Mouse (Mus musculus) v-Abl transformed pro-B cells (cell line): ENCODE measurements around the gene A530016L24Rik.

Experiments
- in situ Hi-C, 2 experiments: fragments of 400-800 bp; cut with MboI; formaldehyde crosslinking; loops; one replicate each; pipeline ENCODE4 v1.15.1; 2025; ENCODE audit not compliant: unreplicated experiment in 2 of 2

Gene A530016L24Rik

GRCm38 (mm10) chr12:112489134-112489533, at the start of gene A530016L24Rik:
A530016L24Rik (plus strand) TSS chr12:112489448.
- in situ Hi-C loops = no loop called here

GRCm38 (mm10) chr12:112439993-112440392, 49.3 kb upstream of the A530016L24Rik start:
- in situ Hi-C loops = no loop called here

- in situ Hi-C loops = no loop called here
These were observed 40.0 kb upstream of the A530016L24Rik start for GRCm38 (mm10) chr12:112449144-112449827.

- in situ Hi-C loops = no loop called here
These were observed 39.4 kb upstream of the A530016L24Rik start for GRCm38 (mm10) chr12:112449828-112450180.

GRCm38 (mm10) chr12:112450883-112451282, 38.4 kb upstream of the A530016L24Rik start:
- in situ Hi-C loops = no loop called here

GRCm38 (mm10) chr12:112451381-112451780, 37.9 kb upstream of the A530016L24Rik start:
- in situ Hi-C loops = no loop called here

- in situ Hi-C loops = no loop called here
These were observed 37.4 kb upstream of the A530016L24Rik start for GRCm38 (mm10) chr12:112451826-112452225.

- in situ Hi-C loops = no loop called here
These were observed 33.0 kb upstream of the A530016L24Rik start for GRCm38 (mm10) chr12:112456144-112456713.

GRCm38 (mm10) chr12:112457839-112458238, 31.4 kb upstream of the A530016L24Rik start:
- in situ Hi-C loops = no loop called here

- in situ Hi-C loops = no loop called here
These were observed 26.8 kb upstream of the A530016L24Rik start for GRCm38 (mm10) chr12:112462423-112462822.

- in situ Hi-C loops = no loop called here
These were observed 26.0 kb upstream of the A530016L24Rik start for GRCm38 (mm10) chr12:112463209-112463608.

- in situ Hi-C loops = no loop called here
These were observed 25.4 kb upstream of the A530016L24Rik start for GRCm38 (mm10) chr12:112463750-112464444.

- in situ Hi-C loops = no loop called here
These were observed 24.7 kb upstream of the A530016L24Rik start for GRCm38 (mm10) chr12:112464516-112464915.

- in situ Hi-C loops = no loop called here
These were observed 23.3 kb upstream of the A530016L24Rik start for GRCm38 (mm10) chr12:112465928-112466327.

GRCm38 (mm10) chr12:112467387-112467786, 21.9 kb upstream of the A530016L24Rik start:
- in situ Hi-C loops = no loop called here

- in situ Hi-C loops = no loop called here
These were observed 19.9 kb upstream of the A530016L24Rik start for GRCm38 (mm10) chr12:112469393-112469792.

GRCm38 (mm10) chr12:112470216-112470615, 19.0 kb upstream of the A530016L24Rik start:
- in situ Hi-C loops = loop anchor here (10.0 kb wide), 1 partner anchor 355 kb away; no protein-coding TSS in a partner anchor

- in situ Hi-C loops = loop anchor here (10.0 kb wide), 1 partner anchor 359 kb away; no protein-coding TSS in a partner anchor
These were observed 15.5 kb upstream of the A530016L24Rik start for GRCm38 (mm10) chr12:112473777-112474176.

- in situ Hi-C loops = no loop called here
These were observed 287 bp downstream of the A530016L24Rik start for GRCm38 (mm10) chr12:112489535-112489934.

- in situ Hi-C loops = no loop called here
These were observed 1.2 kb downstream of the A530016L24Rik start for GRCm38 (mm10) chr12:112490444-112490939.

- in situ Hi-C loops = no loop called here
These were observed 6.9 kb downstream of the A530016L24Rik start for GRCm38 (mm10) chr12:112496136-112496535.
